Mouse (Mus musculus) neutrophil, adult 65 days (primary cell): ENCODE results near the gene Srl. TPM values are rescaled to one million over a fixed set of nuclear protein-coding genes. Genes with fewer than 3 reads are reported as not detected.

Experiments used
- total RNA-seq: library from RNA; stranded (reverse); gene quantifications from 2 replicates; pipeline ENCODE4 v1.2.4, GENCODE M21; 2023

The Srl gene
- total RNA-seq = 0.41 and 0.64 TPM in 2 replicates

GRCm38 (mm10) chr16:4541501-4542198 is at the start of gene Srl:
Gene Srl, minus strand, starts transcription at chr16:4541816.

DNA sequence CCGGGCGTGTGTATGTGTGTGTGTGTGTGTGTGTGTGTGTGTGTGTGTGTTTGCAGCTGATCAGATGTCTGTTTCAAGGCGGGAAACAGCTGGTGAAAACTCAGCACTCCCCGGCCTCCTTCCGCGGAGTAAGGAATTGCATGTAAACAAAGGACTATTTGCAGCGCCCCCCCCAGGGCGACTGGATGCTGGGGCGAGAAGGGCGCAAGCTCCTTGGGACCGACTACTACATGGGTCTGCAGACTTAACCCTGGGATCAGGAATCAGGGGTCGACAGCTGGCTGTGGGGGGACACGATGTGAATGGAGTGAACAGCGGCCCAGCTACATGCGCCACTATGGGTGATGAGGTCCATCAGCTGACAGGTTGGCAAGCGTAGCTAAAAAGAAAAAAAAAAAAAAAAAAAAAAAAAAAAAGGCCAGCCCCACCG is 18.1 kb upstream of the Srl start, which contains the start of gene Tfap4:
TSS of gene Tfap4 (minus strand) at position 140 of the 430 bp plus-strand sequence.

Other genes with a start within 250 kb of the Srl start
- 7.2 and 12.5 TPM in 2 replicates for gene Adcy9, start 121.3 kb downstream of the Srl start, total RNA-seq
- 6.7 and 8.5 TPM in 2 replicates for gene Tfap4, start 18.0 kb upstream of the Srl start, total RNA-seq
- 0.38 and 0.88 TPM in 2 replicates for gene Glis2, start 52.9 kb upstream of the Srl start, total RNA-seq
- 28.9 and 42.8 TPM in 2 replicates for gene Pam16, start 83.2 kb upstream of the Srl start, total RNA-seq
- 0.32 TPM in 2 replicates for gene Vasn, start 98.1 kb upstream of the Srl start, total RNA-seq
- gene Dnaja3, start 98.2 kb upstream of the Srl start, total RNA-seq = 6.0 TPM in 2 replicates
- 229 and 325 TPM in 2 replicates for gene Coro7, start 138.0 kb upstream of the Srl start, total RNA-seq
- 12.3 and 12.5 TPM in 2 replicates for gene Nmral1, start 177.5 kb upstream of the Srl start, total RNA-seq
- 38.0 and 39.2 TPM in 2 replicates for gene Hmox2, start 184.5 kb upstream of the Srl start, total RNA-seq
- gene Cdip1, start 248.5 kb upstream of the Srl start, total RNA-seq = 17.8 and 20.7 TPM in 2 replicates